Mouse (Mus musculus) CH12.LX (cell line): ENCODE data around the gene Fhit.

Experiments
- CTCF ChIP-seq, 2 experiments: IDR thresholded peaks in 1 of 2; conservative IDR thresholded peaks in 1 of 2; 2 replicates each; pipeline ENCODE4 v1.5.1; 2011 to 2012; ENCODE audit warnings: low read depth in 2 of 2, low read length in 2 of 2, improper control_type of control experiment in 1 of 2, inconsistent platforms in 1 of 2, mild to moderate bottlenecking in 1 of 2, moderate library complexity in 1 of 2
- EP300 ChIP-seq: IDR thresholded peaks from 2 replicates; pipeline ENCODE4 v1.6.1; 2011; ENCODE audit warnings: low read length, improper control_type of control experiment
- ETS1 ChIP-seq: conservative IDR thresholded peaks from 2 replicates; pipeline ENCODE4 v1.6.1; 2012; ENCODE audit warnings: low read depth, mild to moderate bottlenecking, inconsistent platforms, low read length, improper control_type of control experiment, moderate library complexity
- GABPA ChIP-seq: IDR thresholded peaks from 2 replicates; pipeline ENCODE4 v1.6.1; 2012; ENCODE audit warnings: low read depth, low read length, improper control_type of control experiment, inconsistent platforms; ENCODE audit not compliant: insufficient replicate concordance
- HCFC1 ChIP-seq: IDR thresholded peaks from 2 replicates; pipeline ENCODE4 v1.6.1; 2012; ENCODE audit warnings: low read depth, mild to moderate bottlenecking, inconsistent platforms, low read length, improper control_type of control experiment
- JUND ChIP-seq: conservative IDR thresholded peaks from 2 replicates; pipeline ENCODE4 v1.6.1; 2011; ENCODE audit warnings: low read depth, low read length, improper control_type of control experiment
- NELFE ChIP-seq: IDR thresholded peaks from 2 replicates; pipeline ENCODE4 v1.6.1; 2011; ENCODE audit warnings: low read depth, low read length, improper control_type of control experiment
- POLR2A ChIP-seq: IDR thresholded peaks from 2 replicates; pipeline ENCODE4 v1.6.1; 2011; ENCODE audit warnings: low read depth, mild to moderate bottlenecking, improper control_type of control experiment, low read length
- POLR2AphosphoS2 ChIP-seq: IDR thresholded peaks from 2 replicates; pipeline ENCODE4 v1.6.1; 2011; ENCODE audit warnings: low read depth, low read length, improper control_type of control experiment
- SMC3 ChIP-seq: IDR thresholded peaks from 2 replicates; pipeline ENCODE4 v1.6.1; 2011; ENCODE audit warnings: low read depth, low read length, improper control_type of control experiment
- TCF12 ChIP-seq: IDR thresholded peaks from 2 replicates; pipeline ENCODE4 v1.6.1; 2014; ENCODE audit warnings: low read depth, mild to moderate bottlenecking, inconsistent platforms, low read length, improper control_type of control experiment
- USF1 ChIP-seq: IDR thresholded peaks from 2 replicates; pipeline ENCODE4 v1.6.1; 2014; ENCODE audit warnings: low read depth, mild to moderate bottlenecking, inconsistent platforms, low read length, improper control_type of control experiment
- ZKSCAN1 ChIP-seq: IDR thresholded peaks from 2 replicates; pipeline ENCODE4 v1.6.1; 2012; ENCODE audit warnings: low read depth, inconsistent platforms, low read length, improper control_type of control experiment, borderline replicate concordance

GRCm38 (mm10) chr14:10409306-10409962, 752.4 kb downstream of the Fhit start:
- TF ChIP-seq CTCF (conservative IDR thresholded peaks at IDR 0.05 in 1 of 2, IDR thresholded peaks at IDR 0.05 in 1 of 2; ENCODE audit: low read depth in 2 of 2, low read length in 2 of 2) (no peak), USF1 (no peak), EP300 (no peak), POLR2A (no peak), ZKSCAN1 (no peak), SMC3 (no peak), ETS1 (no peak), TCF12 (no peak), NELFE (no peak), JUND (no peak), GABPA (no peak), HCFC1 (no peak), POLR2AphosphoS2 (no peak)
